Mouse (Mus musculus) adrenal gland, adult 2 months (tissue): Measurements from ENCODE around the gene Pomp. TPM values are rescaled to one million over a fixed set of nuclear protein-coding genes. Genes with fewer than 3 reads are reported as not detected.
A peak's percentile ranks its signal among the peaks of the same experiment; 100 is the strongest.

Experiments
- DNase-seq: peaks from one replicate; pipeline ENCODE4 v3.0.0; 2021
- polyA plus RNA-seq: library from polyadenylated mRNA; depleted of rRNA; stranded (reverse); fragments of >200 nt; gene quantifications from 2 replicates; pipeline ENCODE4 v1.2.3, GENCODE M21; 2012; rRNA removed
- total RNA-seq, 2 experiments: library from RNA; stranded (reverse); gene quantifications; 2 replicates each; pipeline ENCODE4 v1.2.3; 2021

Gene Pomp
- total and polyA plus RNA-seq, 3 experiments: 21.1 to 199 (median 187) TPM

- no peak for DNase-seq
These were observed 41.9 kb downstream of the Pomp start for GRCm38 (mm10) chr5:147902008-147902757.

GRCm38 (mm10) chr5:147903166-147903565 lies 42.9 kb downstream of the Pomp start:
- DNase-seq: peak; percentile 65

GRCm38 (mm10) chr5:147907144-147907543 lies 46.9 kb downstream of the Pomp start:
- DNase-seq: no peak

- peak; percentile 85 for DNase-seq
These were observed 47.6 kb downstream of the Pomp start for GRCm38 (mm10) chr5:147907851-147908250.

GRCm38 (mm10) chr5:147910807-147911509 lies 50.7 kb downstream of the Pomp start:
- DNase-seq: no peak

GRCm38 (mm10) chr5:147911744-147912143 lies 51.5 kb downstream of the Pomp start:
- DNase-seq: peak; percentile 62

GRCm38 (mm10) chr5:147913241-147913842 lies 53.1 kb downstream of the Pomp start:
- no peak for DNase-seq

- no peak for DNase-seq
These were observed 54.8 kb downstream of the Pomp start for GRCm38 (mm10) chr5:147915038-147915566.

GRCm38 (mm10) chr5:147916171-147916570 lies 55.9 kb downstream of the Pomp start:
- DNase-seq: peak; percentile 80

- DNase-seq: peak; percentile 70
These were observed 58.0 kb downstream of the Pomp start for GRCm38 (mm10) chr5:147918044-147918846.

- no peak for DNase-seq
These were observed 64.4 kb downstream of the Pomp start for GRCm38 (mm10) chr5:147924621-147925020.

Other genes starting within 250 kb of the Pomp start
- 10 to 100 TPM; 52.1 to 76.3 TPM for gene Flt1, start 134.4 kb upstream of the Pomp start, total RNA-seq
- 7.7 and 8.9 TPM in 2 replicates for gene Flt1, start 134.4 kb upstream of the Pomp start, polyA plus RNA-seq
- 10 to 100 TPM; 17.1 to 19.8 TPM for gene Slc46a3, start 34.4 kb downstream of the Pomp start, total RNA-seq
- 49.2 and 55.1 TPM in 2 replicates for gene Slc46a3, start 34.4 kb downstream of the Pomp start, polyA plus RNA-seq
- 1 to 10 TPM; 2.7 to 3.6 TPM for gene Mtus2, start 96.9 kb downstream of the Pomp start, total RNA-seq
- 5.9 and 7.7 TPM in 2 replicates for gene Mtus2, start 96.9 kb downstream of the Pomp start, polyA plus RNA-seq